Comparison of ENCODE assay signal across 30 mouse cellular contexts in the genomic region with DNA sequence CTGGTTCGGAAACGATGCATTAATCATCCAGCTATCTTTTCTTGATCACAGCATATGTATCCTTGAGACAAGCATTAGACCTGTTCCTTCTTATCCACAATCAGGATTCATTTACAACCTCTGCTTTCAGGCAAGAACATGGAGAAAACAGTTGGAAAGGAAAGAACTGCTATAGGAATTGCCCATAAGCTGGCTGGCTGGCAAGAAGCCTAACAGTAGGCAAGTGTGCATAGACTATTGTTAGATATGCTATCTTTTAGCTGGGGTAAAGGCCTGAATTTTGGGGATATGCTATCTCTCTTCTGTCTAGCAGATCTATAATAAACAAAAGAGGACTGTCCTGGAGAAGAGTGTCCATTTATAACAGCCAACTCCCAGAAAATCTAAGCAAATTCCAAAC.
DNase-seq lines count a peak whose midpoint lies in the region; ATAC-seq and TF ChIP-seq lines count a peak whose summit lies in the region.
"Had no signal": no experiment of that assay in that cellular context is flagged by ENCODE, and none has a peak within 500 bp of the region (broad histone marks: within the 10 kb centered on the region; RNA-seq: fewer than 3 reads in every experiment).

No protein-coding gene starts in this region.

- peaks cover 2 to 9% of the 10 kb centered on the region in 2 experiments for H3K4me1 ChIP-seq in MEL (ENCODE audit: control insufficient read depth in 1 of 2, insufficient read depth in 2 of 2, low read length in 2 of 2)
- H3K4me1 ChIP-seq in lung, postnatal 0 days (ENCODE audit: insufficient read depth, low read depth, low read length): no peaks in the 10 kb centered on the region
- no peaks in the 10 kb centered on the region for H3K4me1 ChIP-seq in hindbrain, embryonic 12.5 days
- H3K4me1 ChIP-seq: forebrain, embryonic 12.5 days; intestine, embryonic 15.5 days; midbrain, embryonic 10.5 days; midbrain, embryonic 15.5 days; neural tube, embryonic 15.5 days had no signal

- 67% methylated on average over 2 of the region's 2 CpGs for WGBS in lung, postnatal 0 days
- WGBS in hindbrain, embryonic 12.5 days: 83% methylated on average over 2 of the region's 2 CpGs

- ATAC-seq in lung, postnatal 0 days: no peak
- no peak for ATAC-seq in hindbrain, embryonic 12.5 days (ENCODE audit: low FRiP score)
- ATAC-seq: activated CD4-positive, CD25-positive, alpha-beta regulatory T cell, adult 4 months; CD4-positive, CD25-positive, alpha-beta regulatory T cell, adult 4 months; hindbrain, postnatal 0 days; intestine, embryonic 15.5 days; midbrain, embryonic 15.5 days had no signal

- H3K4me2 ChIP-seq in lung, postnatal 0 days (replicated peaks; ENCODE audit: low read depth, low read length): no peak overlapping the region
- no peak overlapping the region for H3K4me2 ChIP-seq in hindbrain, embryonic 12.5 days (replicated peaks)
- H3K4me2 ChIP-seq: forebrain, embryonic 12.5 days; intestine, embryonic 15.5 days; midbrain, embryonic 15.5 days; neural tube, embryonic 15.5 days had no signal

- H3K27me3 ChIP-seq in MEL (ENCODE audit: control insufficient read depth in 1 of 2, insufficient read depth in 2 of 2, low read length in 2 of 2): no peaks in the 10 kb centered on the region
- H3K27me3 ChIP-seq in lung, postnatal 0 days (replicated peaks; ENCODE audit: insufficient read depth, low read length): no peaks in the 10 kb centered on the region
- no peaks in the 10 kb centered on the region for H3K27me3 ChIP-seq in hindbrain, embryonic 12.5 days
- H3K27me3 ChIP-seq: forebrain, embryonic 12.5 days; intestine, embryonic 15.5 days; midbrain, embryonic 15.5 days; neural tube, embryonic 15.5 days had no signal

- peak in 1 of 2 experiments; percentile 18; a peak in 1 of 4 replicates for TF ChIP-seq EP300 in MEL (IDR thresholded peaks at IDR 0.05; ENCODE audit: low read depth in 1 of 2, low read length in 2 of 2)
- no peak for TF ChIP-seq EP300 in lung, postnatal 0 days (IDR thresholded peaks at IDR 0.05)

- H3K4me3 ChIP-seq in MEL (ENCODE audit: control insufficient read depth in 1 of 2, insufficient read depth in 1 of 2, low read depth in 2 of 2, low read length in 2 of 2): no peak overlapping the region
- H3K4me3 ChIP-seq in lung, postnatal 0 days (ENCODE audit: low read depth, low read length): no peak overlapping the region
- no peak overlapping the region for H3K4me3 ChIP-seq in hindbrain, embryonic 12.5 days
- H3K4me3 ChIP-seq: erythroblast, embryonic 14.5 days; forebrain, embryonic 12.5 days; intestine, embryonic 15.5 days; midbrain, embryonic 10.5 days; midbrain, embryonic 15.5 days; neural tube, embryonic 15.5 days had no signal

- TF ChIP-seq CTCF in MEL (IDR thresholded peaks at IDR 0.05 in 2 of 3, conservative IDR thresholded peaks at IDR 0.05 in 1 of 3; ENCODE audit: control insufficient read depth in 1 of 3, insufficient read depth in 1 of 3, low read depth in 2 of 3, low read length in 3 of 3, poor library complexity in 1 of 3, severe bottlenecking in 1 of 3): no peak
- TF ChIP-seq CTCF in lung, postnatal 0 days (IDR thresholded peaks at IDR 0.05): no peak

- H3K9me3 ChIP-seq in MEL (replicated peaks; ENCODE audit: insufficient read depth, low read length): no peaks in the 10 kb centered on the region
- H3K9me3 ChIP-seq in lung, postnatal 0 days (ENCODE audit: low read length): no peaks in the 10 kb centered on the region
- no peaks in the 10 kb centered on the region for H3K9me3 ChIP-seq in hindbrain, embryonic 12.5 days (replicated peaks)
- H3K9me3 ChIP-seq: forebrain, embryonic 12.5 days; intestine, embryonic 15.5 days; midbrain, embryonic 10.5 days; midbrain, embryonic 15.5 days; neural tube, embryonic 15.5 days had no signal

- H3K9ac ChIP-seq in MEL (ENCODE audit: control insufficient read depth, low read depth, low read length, poor library complexity, severe bottlenecking): no peak overlapping the region
- no peak overlapping the region for H3K9ac ChIP-seq in lung, postnatal 0 days (replicated peaks; ENCODE audit: low read depth)
- H3K9ac ChIP-seq in hindbrain, embryonic 12.5 days: no peak overlapping the region
- H3K9ac ChIP-seq: forebrain, embryonic 12.5 days; intestine, embryonic 15.5 days; liver, embryonic 14.5 days; midbrain, embryonic 15.5 days; neural tube, embryonic 15.5 days had no signal

- no peak for TF ChIP-seq RAD21 in MEL (IDR thresholded peaks at IDR 0.05; ENCODE audit: low read depth, low read length)

- intact Hi-C loops in heart, postnatal 36 days (cut with DNase I): no loop called here

- no peak for TF ChIP-seq POLR2A in MEL (IDR thresholded peaks at IDR 0.05; ENCODE audit: control insufficient read depth in 1 of 2, insufficient read depth in 1 of 2, low read depth in 1 of 2, low read length in 2 of 2, poor library complexity in 1 of 2)

- peak; percentile 43 to 64 for DNase-seq in frontal cortex, adult 2 months (ENCODE audit: extremely low spot score in 1 of 2, low spot score in 1 of 2)
- no peak for DNase-seq in frontal cortex, postnatal 14 days (ENCODE audit: low spot score in 2 of 2)
- DNase-seq in MEL (ENCODE audit: low read depth, low spot score): no peak
- DNase-seq in brain, adult 2 months (ENCODE audit: low read depth, low spot score): peak; percentile 67
- peak; percentile 21 to 37 for DNase-seq in right cerebral cortex, adult 2 months (ENCODE audit: low spot score in 2 of 2)
- no peak for DNase-seq in heart, postnatal 36 days
- no peak for DNase-seq in lung, postnatal 0 days (ENCODE audit: low spot score)
- DNase-seq: adrenal gland, adult 8-10 months; cerebellum, adult 11 months; cerebellum, adult 9-11 months; gastrocnemius, postnatal 14 days; heart, postnatal 14 days; kidney, adult 2 months; kidney, postnatal 36 days; liver; lung, adult 2 months; lung, postnatal 14 days; thymus, adult 2 months; thymus, postnatal 36 days had no signal

- no peaks in the 10 kb centered on the region for H3K79me2 ChIP-seq in MEL (ENCODE audit: control insufficient read depth, insufficient read depth, low read length, poor library complexity)

- H3K27ac ChIP-seq in MEL (ENCODE audit: control insufficient read depth, low read depth, low read length): no peak overlapping the region
- H3K27ac ChIP-seq in lung, postnatal 0 days (ENCODE audit: low read length): no peak overlapping the region
- H3K27ac ChIP-seq in hindbrain, embryonic 12.5 days: no peak overlapping the region
- H3K27ac ChIP-seq: forebrain, embryonic 12.5 days; hindbrain, postnatal 0 days; intestine, embryonic 15.5 days; liver, embryonic 14.5 days; midbrain, embryonic 10.5 days; midbrain, embryonic 15.5 days; neural tube, embryonic 15.5 days had no signal

- H3K36me3 ChIP-seq in MEL (ENCODE audit: control insufficient read depth in 1 of 2, insufficient read depth in 2 of 2, low read length in 2 of 2): peaks cover 0 to 18% of the 10 kb centered on the region in 2 experiments; a peak in 2 of 4 replicates
- H3K36me3 ChIP-seq in lung, postnatal 0 days (ENCODE audit: insufficient read depth, low read length): no peaks in the 10 kb centered on the region
- no peaks in the 10 kb centered on the region for H3K36me3 ChIP-seq in hindbrain, embryonic 12.5 days
- H3K36me3 ChIP-seq: forebrain, embryonic 12.5 days; intestine, embryonic 15.5 days; midbrain, embryonic 10.5 days; midbrain, embryonic 15.5 days; neural tube, embryonic 15.5 days had no signal

TF ChIP-seq in MEL, 35 proteins besides CTCF, POLR2A, EP300 and RAD21:
- TF ChIP-seq TCF12 (IDR thresholded peaks at IDR 0.05; ENCODE audit: low read depth, low read length) (peak; percentile 47; the same call in 1 of the 2 replicates), ELF1 (IDR thresholded peaks at IDR 0.05; ENCODE audit: low read depth, low read length) (no peak)

Comparison
In these comparisons a context has a peak if more than half of its experiments do, and no peak if none do; other contexts are left out.
1. DNase-seq: peak in frontal cortex, adult 2 months (2 of 2), brain, adult 2 months (single experiment) and right cerebral cortex, adult 2 months (2 of 2); none in frontal cortex, postnatal 14 days (0 of 2), MEL (single experiment), heart, postnatal 36 days (0 of 2) and lung, postnatal 0 days (single experiment).